Mouse (Mus musculus) small intestine, adult 2 months (tissue): ENCODE measurements around the gene Ephb1.

Experiments
- CTCF ChIP-seq: fragments of 200-500 bp; IDR thresholded peaks from 2 replicates; pipeline ENCODE4 v1.5.1; 2012; ENCODE audit warnings: low read depth, mild to moderate bottlenecking, control low read depth, inconsistent platforms, low read length, moderate library complexity, mixed read lengths; ENCODE audit not compliant: insufficient replicate concordance, insufficient read length; ENCODE audit errors: extremely low read depth
- POLR2A ChIP-seq: fragments of 200-500 bp; IDR thresholded peaks from 2 replicates; pipeline ENCODE4 v1.6.1; 2012; ENCODE audit warnings: low read depth, mild to moderate bottlenecking, control low read depth, inconsistent platforms, low read length, moderate library complexity

- no peak for TF ChIP-seq POLR2A
- TF ChIP-seq CTCF: no peak
These were observed 87.0 kb downstream of the Ephb1 start for GRCm38 (mm10) chr9:102267311-102268027.
